Mouse (Mus musculus): ENCODE measurements around the gene Clock.

GRCm38 (mm10) chr5:76175051-76175450 is 129.5 kb downstream of the Clock start:
- no peak for TF ChIP-seq GATA1 (IDR thresholded peaks at IDR 0.05; ENCODE audit: low read length)
- no peak for TF ChIP-seq TAL1 (IDR thresholded peaks at IDR 0.05; ENCODE audit: low read length)

All from erythroblast, embryonic 14.5 days (primary cell).